Mouse (Mus musculus) brain, embryonic 14.5 days (tissue): ENCODE measurements around the gene Acyp1.

Experiments used
- CTCF ChIP-seq: fragments of 200-500 bp; IDR thresholded peaks from 2 replicates; pipeline ENCODE4 v1.5.1; 2012; ENCODE audit warnings: inconsistent platforms, mild to moderate bottlenecking, moderate library complexity, borderline replicate concordance; ENCODE audit not compliant: insufficient read depth, insufficient read length; ENCODE audit errors: extremely low read depth
- POLR2A ChIP-seq: fragments of 200-500 bp; IDR thresholded peaks from 2 replicates; pipeline ENCODE4 v1.6.1; 2012; ENCODE audit warnings: mild to moderate bottlenecking, inconsistent platforms, borderline replicate concordance; ENCODE audit not compliant: poor library complexity, insufficient read depth, insufficient read length, severe bottlenecking; ENCODE audit errors: extremely low read depth

- no peak for TF ChIP-seq CTCF
- TF ChIP-seq POLR2A, result no peak
These were observed 3.9 kb downstream of the Acyp1 start for GRCm38 (mm10) chr12:85284331-85284730.
